Mouse (Mus musculus): ENCODE measurements at regions not wholly inside any gene's neighbourhood (a gene's known extent, or its start where the extent isn't known, plus 50 kb on each side); places are given as distances from the start of the nearest gene placed in this dataset.

DNA sequence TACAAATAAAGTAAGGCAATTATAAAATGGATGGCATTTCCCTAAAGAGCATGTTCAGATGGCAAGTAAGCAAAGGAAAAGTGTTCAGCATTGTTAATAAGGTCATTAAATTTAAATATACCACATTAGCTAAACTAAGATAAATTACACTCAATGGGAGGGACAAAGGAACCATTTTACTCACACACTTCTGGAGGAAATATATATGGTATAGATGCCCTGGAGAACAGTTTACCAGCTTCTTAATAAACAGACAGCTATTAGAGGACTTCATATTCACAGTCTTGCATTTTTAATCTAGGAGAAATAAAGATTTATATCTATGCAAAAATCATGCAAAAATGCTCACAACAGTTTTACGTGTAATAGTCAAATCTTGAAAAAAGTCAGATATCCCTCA, 183.8 kb downstream of the Dthd1 start:
- DNase-seq, result no peak

DNA sequence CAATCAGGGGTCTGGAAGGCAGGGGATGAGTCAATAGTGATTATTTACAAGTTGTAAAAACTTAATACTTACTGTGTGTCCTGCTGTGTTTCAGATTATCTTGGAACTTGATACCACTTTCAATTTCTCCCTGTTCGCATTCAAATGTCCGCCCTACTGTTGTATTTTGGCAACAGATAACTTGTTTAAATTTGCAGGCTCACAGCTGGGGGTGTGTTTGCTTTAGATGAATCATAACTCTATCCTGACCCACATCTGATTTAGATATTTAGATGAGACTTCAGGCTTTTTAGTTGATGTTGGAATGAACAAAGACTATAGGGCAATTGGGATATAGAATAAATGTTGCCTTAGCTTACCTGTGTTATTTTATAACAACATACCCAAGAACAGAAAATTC, 220.8 kb downstream of the Dthd1 start:
- DNase-seq, result no peak

DNA sequence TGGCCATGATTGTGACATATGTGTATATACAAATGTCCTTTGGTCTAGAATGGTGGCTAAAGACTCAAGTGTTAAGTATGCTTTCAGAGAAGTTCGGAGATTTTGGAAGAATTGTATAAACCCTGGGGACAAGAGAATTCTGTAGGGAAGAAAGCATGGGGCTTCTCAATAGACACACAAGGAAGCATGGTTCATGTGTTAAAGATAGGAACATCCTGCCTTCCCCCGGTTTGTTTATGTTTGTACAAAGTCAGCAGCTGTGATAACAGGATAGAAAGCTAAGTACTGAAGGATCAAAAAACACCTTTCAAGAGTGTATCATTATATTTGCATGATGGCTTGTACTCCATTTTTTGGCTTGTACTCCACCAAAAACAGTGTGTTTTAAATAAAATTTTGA, 232.1 kb downstream of the Dthd1 start:
- DNase-seq, result no peak

DNA sequence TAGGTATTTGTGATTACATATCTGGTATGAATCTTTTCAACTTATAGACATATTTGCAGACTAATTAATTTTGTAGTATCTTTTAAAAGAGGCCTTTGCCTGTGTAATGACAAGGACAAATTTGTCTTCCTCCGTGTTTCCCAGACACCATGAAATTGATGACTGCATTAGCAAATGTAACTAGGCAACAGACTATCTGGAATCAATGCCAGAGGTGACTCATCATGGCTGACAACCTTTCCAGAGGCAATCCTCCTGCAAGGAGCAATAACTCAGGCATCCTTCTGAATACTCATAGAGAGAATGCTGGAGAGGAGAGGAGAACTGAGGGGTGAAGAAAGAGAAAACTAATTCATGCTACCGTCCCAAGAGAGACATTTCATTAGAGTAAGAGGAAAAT, 249.7 kb downstream of the Dthd1 start:
- no peak for DNase-seq

DNA sequence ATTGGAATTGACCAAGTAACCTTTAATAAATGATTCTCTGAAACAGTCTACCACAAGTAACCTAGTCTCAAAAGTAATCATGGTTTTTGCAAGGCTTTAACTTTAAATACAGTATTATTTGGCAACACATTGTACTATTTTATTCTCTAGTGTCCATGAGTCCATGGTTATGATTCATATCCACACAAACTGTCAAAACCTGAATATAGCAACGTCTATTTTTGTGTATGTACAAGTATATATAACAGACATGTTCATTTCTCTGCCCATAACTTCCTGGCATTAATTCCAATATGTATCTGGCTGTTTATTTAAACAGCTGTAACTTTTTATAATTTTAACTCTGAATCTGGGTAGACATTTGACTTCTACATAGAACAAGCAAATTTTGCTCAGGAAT, 253.2 kb downstream of the Dthd1 start:
- no peak for DNase-seq

DNA sequence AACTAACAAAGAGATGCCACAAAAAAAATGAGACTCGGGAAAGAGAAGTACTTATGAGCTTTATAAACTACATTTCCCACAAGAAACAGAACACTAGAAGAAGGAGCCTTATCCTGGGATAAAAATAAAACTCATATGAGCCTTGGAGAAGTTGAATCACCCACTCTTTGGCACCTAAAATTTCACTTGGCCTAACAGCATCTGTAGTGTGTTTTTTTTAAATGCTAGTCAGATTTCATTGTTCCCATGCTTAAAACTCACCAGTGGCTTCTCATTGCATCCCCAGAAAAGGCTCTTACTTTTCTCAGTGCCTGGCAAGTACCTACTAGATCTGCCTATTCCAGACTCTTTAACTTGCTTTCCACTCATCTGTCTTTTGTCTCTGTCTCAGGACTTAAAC, 284.5 kb downstream of the Dthd1 start:
- no peak for DNase-seq

DNA sequence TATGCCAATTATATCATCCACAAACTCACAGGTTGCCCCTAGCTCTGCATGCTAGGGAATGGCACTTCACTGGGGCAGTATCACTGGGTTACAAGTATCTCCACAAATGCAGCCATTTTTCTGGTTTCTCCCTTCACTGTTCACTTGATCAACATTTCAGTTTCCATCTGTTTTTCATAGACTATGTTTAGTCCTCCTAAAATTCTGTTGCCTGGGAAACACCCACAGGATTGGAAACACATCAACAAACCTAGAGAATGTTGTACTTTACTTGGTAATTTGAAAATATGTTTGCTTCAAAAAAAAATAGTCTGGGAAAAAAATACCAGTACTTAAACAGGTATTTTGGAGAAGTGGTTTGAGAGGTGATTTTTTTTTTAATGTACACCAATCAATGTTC, 318.9 kb downstream of the Dthd1 start:
- no peak for DNase-seq

DNA sequence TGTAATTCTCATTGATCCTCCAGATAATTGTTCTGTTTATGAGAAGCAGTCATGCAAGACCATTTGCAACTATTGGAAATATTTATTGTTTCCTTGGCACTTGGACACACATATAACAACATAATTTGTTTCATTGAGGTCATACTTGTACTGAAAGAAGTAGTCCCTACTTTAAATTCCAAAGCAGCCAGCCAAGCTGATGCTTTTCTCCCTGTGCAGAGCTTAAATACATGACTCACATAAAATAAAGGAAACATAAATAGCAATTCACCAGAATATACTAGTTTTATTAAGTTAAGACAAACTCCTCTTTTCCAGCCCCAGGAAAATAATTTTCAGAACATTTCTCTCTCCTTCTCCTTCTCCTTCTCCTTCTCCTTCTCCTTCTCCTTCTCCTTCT, 324.3 kb downstream of the Dthd1 start:
- no peak for DNase-seq

DNA sequence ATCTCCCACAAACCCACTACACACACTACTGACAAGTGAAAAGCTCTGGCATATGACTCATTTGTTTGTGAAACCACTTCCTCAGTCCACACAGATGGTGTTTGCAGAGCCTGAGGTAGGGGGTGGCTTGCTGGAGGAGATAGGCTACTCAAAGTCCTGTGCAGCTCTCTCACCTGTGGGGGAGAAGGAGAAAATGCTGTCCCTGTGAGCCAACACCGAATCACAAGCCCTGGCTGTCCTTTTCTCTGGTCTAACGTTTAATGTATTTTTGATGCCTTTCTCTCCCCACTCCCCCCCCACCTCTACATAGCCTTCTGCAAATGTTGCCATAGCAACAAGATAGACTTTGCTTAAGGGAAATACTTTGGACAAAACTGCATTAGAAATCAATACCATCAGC, 356.1 kb downstream of the Dthd1 start:
- DNase-seq, result no peak

DNA sequence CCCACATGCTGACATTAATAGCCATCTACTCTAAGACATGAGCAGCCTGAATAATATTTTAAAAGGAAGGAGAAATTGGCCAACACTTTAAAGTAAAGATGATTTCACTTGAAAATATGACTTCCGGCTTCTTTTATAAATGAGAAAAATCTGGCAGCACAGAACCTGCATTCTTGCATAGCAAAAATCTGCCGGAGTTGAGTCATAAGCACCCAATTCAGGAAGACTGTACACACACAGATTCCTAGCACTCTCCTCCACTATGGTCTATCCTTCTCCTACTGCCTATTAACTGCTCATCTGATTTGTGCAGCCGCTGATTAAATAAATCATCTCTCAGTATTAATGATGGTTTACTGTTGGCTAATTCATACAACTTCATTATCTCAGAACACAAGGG, 356.9 kb downstream of the Dthd1 start:
- DNase-seq, result no peak

DNA sequence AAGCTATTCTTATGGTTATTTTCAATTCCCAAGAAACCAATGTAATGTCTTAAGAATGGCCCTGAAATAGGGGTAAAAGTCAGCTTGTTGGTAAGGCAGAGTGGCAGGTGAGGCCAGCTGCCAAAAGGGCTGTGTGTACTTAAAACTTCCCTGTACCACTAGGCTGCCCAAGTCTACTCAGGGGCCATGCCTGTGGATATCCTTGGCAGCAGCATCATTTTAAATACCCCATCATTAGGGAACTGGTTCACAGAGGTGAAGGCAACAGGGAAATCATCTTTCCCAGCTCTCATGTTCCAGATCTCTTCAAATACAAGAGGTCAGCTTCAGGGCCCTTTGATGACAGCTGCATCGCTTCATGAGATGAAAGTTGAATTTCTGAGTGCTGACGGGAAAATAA, 399.8 kb downstream of the Dthd1 start:
- DNase-seq, result no peak

DNA sequence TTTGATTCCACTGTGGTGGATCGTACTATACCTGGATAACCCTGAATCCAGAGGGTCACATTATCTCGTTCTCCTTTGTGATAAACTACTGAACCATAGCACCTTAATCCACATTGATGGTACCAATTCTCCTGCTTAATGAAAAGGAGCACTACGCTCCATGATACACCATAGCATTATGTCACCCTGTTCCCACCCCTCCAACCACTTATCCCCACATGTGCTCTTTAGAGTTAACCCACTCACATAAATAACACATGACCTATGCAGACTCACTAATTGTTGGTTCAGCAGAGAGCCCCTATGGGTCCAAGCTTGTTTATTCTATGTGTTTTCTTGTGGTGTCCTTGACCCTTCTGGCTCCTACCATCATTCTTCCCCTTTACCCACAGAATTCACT, 405.8 kb downstream of the Dthd1 start:
- DNase-seq, result no peak

DNA sequence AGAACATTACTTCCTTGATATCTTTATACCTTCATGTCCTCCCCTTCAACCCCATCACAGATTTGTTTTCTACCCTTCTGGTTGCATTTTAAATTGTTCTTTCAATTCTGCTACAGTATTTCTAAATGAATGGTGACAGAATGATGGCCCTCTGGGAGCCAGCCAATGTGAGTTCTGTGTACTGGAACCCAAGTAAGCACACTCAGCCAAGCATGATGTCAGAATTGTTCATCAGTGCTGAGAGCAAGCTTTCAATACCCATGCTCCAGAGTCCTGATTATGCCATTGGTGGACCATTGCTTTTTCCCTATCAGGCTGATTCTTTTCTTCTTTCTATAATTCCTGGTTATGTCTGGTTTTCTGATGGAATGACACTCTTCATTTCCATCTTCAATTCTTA, 386.3 kb upstream of the Nwd2 start:
- DNase-seq, result peak; percentile 2
